Mouse (Mus musculus) telencephalon, adult 2 months (tissue): ENCODE measurements around the gene Ireb2.
A peak's percentile ranks its signal among the peaks of the same experiment; 100 is the strongest.
"Not testable (repeated sequence)": the region's sequence is repeated elsewhere in the genome, so short reads cannot be mapped to it uniquely, and the experiment has no call there.

Source experiments
- DNase-seq: peaks from one replicate; pipeline ENCODE4 v3.0.0-alpha.2; 2011; ENCODE audit warnings: low read depth, low spot score

Ireb2 gene

DNA sequence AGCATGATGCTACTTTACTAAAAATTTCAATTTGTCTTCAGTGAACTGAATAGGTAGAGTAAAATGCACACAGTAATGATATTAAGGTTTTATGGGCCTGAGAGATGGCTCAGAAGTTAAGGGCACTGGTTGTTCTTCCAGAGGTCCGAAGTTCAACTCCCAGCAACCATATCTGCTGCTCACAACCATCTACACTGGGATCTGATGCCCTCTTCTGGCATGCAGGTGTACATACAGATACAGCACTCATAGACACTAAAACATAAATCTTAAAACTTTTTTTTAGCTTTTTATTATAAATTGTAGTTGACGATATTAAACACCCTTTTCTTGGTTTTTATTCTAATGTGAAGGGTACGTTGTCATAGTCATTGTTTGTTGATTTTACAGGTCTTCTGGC lies 33.5 kb downstream of the Ireb2 start:
- DNase-seq, result no peak

DNA sequence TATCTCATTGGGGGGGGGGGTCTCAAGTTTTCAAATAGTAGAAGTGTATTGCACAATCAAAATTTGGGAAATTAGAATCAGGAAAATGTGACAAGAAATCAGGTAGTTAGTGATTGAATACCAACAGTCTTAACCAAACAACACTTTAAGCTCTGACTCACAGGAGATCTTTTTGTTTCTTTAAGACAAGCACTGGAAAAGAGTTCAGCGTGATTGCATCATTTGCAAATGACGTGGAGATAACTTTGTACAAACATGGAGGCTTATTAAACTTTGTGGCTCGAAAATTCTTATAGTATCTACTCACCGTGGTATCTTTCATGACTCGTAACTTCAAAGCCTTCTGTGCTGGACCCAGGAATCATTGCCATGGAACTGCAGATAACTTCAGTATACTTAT lies 45.9 kb downstream of the Ireb2 start:
- no peak for DNase-seq

DNA sequence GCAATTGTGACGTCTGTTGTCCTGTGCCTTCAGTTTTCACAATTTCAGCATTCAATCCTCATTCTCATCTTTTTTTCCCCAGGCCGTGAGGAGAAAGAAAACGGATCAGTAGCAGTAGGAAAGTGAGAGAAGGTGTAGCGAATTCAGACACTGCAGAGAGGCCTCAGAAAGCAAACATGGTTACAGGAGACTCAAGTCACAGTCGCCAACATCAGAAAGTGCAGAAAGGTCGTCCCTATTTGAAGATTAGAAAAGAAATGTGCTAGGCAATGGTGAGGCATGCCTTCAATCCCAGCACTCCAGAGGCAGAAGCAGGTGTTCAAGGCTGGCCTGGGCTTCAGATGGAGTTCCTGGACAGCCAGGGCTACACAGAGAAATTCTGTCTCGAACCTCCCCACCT lies 52.0 kb downstream of the Ireb2 start:
- DNase-seq, result no peak

DNA sequence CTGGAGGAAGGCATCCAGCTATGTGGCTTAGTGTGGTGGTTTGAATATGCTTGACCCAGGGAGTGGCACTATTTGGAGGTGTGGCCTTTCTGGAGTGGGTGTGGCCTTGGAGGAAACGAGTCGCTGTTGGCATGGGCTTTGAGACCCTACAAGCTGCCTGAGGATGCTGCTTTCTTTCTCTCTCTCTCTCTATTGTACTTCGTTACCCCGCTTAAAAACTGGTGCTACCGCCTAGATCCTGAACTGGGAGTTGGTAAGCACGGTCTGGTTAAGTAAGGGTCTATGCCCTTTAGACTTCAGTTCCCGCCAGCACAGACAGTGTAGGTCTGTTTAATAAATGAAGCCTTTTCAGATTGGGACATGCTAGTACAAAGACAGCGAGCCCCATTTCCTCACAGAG lies 52.8 kb downstream of the Ireb2 start:
- DNase-seq, result no peak

DNA sequence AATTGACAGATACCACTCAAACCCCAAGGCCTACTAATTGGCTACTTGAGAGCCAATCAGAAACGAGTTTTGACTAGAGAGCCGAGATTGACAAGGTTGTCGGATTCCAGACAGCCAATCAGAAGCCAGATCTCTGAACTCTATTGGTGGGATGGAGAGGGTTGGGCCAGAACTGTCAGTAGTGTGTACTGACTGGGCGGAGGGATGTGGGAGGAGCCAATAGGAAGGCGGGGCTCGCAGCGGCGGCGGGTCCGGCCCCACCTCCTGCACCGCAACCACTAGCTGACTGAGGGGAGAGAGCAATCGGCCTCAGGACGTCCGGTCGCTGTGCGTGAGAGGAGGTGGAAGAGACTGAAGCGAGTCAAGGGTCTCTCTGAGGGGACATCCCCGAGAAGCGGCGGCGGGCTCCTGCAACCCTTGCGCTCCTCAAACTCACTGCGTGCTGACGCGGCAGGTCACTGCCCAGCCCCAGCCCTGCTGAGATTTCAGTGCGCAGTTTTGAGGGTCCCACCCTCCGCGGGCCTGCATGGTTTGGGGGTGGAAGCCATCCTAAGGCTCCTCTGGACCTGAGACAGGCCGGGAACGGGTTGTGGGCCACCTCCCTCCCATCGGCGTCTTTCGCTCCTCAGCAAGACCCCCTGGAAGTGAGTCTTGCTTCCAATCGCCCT lies 53.6 kb downstream of the Ireb2 start, which contains the start of gene Hykk:
Gene Hykk (plus strand): TSS at position 274 of the 668 bp plus-strand sequence.
- peak; percentile 98 for DNase-seq

DNA sequence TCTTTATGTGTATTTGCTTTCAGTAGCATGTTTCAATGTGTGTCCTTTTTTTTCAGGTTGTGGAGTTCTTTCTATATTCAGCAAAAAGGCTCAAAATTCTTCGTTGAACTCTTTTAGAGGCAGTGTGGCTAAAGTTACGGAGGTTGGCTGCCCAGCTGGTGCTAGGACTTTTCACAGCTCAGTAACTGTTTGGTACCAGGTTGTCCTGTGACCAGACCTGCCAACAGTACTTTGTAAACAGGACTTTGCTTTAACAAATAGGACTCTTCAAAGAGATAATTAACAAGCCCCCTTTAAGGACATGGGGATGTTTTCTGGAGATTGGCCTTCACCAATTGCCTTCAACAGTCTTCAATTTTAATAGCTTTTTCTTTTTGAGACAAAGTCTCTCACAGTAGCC lies 54.6 kb downstream of the Ireb2 start:
- DNase-seq, result no peak

DNA sequence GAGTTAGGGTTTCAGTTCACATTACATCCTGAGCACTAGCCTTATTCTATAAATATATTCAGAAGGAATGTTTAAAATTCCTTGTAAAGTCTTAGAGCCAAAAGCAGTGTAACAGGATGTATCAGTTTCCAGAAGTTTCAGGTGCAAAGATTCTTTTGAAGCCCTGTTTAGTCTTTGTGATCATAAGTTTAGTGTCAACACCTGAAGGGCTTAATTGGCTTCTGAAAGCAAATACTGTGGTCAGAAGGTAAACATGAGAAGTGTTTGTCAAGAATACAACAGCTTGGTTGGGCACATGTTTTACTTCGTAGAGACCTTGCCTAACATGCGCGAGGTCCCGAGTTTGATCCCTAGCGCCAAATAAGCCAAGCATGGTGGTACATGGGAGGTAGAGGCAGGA lies 55.2 kb downstream of the Ireb2 start:
- DNase-seq, result no peak

DNA sequence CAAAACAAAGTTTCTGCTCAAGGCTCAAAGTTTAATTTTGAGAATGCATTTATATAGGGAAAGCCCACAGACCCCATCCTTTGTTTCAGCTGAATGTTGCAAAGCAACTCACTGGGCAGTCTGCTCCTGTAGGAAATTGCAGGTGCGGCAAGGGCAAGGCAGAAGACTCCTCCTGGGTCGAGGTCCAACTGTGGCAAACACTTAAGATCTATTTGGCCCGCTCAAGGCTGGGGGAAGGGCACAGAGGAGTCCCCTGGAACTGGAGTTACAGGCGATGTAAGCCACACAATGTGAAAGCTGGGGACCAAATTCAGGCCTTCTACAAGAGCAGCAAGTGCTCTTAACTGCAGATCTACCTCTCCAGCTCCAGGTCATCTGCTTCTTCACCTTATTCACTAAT lies 56.4 kb downstream of the Ireb2 start:
- no peak for DNase-seq

DNA sequence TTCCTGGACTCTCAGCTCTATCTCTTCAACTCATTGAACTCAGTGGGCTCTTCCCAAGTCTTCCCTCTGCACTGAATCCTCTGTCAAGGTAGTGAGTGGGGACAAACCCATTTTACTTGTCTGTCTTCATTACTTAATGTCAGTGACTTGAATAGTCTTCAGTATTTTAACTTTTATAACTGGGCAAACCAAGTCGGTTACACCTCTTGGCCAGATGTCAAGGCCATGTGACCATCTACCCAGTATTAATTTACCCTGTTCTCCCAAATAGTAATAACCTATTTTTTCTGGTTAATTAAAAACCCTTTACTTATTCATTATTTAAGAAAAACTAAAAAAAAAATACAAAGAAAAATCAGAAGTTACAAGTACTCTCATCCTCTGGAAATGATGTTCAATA lies 67.2 kb downstream of the Ireb2 start:
- no peak for DNase-seq

DNA sequence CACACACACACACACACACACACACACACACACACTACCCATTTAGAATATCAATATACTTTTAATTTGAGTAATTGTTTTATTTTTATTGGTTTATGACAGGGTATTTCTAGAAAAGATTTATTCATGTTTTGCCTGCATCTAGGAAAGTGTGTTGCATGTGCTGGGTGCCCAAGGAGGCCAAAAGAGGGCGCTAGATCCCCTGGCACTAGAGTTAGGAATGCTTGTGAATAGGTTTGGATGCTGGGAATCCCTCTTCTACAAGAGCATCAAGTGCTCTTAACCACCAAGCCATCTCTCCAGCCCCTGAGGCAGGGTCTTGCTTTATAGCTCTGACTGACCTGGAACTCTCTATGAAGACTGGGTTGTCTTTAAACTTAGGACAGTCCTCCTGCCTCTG lies 68.2 kb downstream of the Ireb2 start:
- DNase-seq, result no peak

DNA sequence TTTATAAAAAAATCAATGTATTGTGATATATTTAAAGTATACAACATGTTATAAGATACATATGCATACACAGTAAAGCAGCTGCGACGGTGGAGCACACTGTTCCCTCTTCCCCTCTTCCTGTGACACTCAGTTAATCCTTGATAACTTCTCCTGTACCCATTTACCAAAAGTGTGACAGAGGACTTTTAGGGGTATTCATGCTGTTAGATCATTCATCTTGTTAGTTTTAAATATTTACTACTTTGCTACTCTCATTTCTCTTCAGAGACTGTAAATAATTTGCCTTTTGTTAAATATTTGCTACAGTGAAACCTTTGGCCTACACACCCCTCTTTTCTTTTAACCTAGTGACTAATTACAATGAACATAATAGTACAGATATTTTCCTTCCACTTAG lies 68.8 kb downstream of the Ireb2 start:
- DNase-seq, result no peak

DNA sequence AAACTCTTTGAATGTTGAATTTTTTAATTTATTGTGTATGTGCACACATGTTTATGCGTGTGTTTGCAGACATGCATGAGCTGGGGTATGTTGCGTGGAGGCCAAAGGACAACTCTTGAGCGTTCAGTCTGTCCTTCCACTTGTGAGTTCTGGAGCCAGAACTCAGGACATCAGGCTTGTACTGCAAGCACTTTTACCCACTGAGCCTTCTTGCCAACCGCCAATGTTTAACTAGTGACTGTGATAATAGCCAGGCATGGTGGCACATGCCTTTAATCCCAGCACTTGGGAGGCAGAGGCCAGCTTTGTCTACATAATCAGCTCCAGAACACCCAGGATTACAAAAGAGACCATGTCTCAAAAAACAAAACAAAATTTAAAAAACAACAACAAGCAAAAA lies 78.5 kb downstream of the Ireb2 start:
- DNase-seq, result no peak

DNA sequence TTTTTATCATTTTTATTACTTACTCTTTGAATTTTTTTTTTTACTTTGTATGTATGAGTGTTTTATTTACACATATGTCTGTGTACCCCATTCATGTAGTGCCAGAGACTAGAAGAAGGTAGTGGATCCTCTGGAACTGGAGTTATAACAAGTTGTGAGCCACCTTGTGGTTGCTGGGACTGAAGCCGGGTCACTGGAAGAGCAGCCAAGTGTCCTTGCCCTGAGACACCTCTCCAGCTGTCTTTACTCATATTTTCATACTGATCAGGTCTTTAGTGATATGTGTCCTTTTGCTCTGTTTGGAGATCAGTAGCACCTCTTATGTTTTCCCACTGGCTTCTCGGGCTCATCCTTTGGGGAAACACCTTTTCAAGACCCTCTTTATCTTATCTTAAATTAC lies 80.9 kb downstream of the Ireb2 start:
- no peak for DNase-seq

DNA sequence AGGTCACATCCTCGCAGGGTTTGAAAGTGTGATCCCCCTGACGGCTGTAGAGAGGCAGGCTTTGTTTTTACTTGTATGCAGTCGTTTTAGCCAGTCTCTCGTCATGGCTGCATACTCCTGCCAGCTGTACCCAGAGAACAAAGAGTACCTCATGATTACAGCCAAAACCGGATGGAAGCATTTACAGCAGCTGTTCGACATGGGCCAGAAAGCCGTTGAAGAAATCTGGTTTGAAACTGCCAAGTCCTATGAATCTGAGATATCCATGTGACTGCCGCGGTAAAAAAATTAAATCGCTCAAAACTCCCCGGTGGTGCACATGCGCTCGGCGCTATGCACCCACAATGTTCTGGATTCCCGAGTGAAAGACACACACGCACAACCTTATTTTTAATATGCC lies 82.7 kb downstream of the Ireb2 start:
- no peak for DNase-seq

DNA sequence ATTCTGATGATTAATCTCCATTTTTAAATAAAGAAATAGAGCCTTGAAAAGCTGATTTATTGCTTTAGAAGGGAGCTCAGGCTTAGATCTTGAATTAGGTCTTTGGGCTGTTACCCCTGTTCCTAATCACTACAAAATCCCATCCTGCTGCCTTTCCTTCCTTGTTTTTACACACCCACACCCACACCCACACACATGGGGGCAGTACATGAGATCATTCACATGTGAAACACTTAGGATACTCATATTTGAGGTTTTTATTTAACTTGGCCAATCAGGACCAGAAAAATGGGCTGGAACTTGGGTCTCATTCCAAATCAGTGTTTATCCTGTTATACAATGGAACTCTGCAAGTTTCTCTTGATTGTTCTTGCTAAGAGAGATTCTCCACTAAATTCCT lies 85.9 kb downstream of the Ireb2 start:
- DNase-seq, result no peak

DNA sequence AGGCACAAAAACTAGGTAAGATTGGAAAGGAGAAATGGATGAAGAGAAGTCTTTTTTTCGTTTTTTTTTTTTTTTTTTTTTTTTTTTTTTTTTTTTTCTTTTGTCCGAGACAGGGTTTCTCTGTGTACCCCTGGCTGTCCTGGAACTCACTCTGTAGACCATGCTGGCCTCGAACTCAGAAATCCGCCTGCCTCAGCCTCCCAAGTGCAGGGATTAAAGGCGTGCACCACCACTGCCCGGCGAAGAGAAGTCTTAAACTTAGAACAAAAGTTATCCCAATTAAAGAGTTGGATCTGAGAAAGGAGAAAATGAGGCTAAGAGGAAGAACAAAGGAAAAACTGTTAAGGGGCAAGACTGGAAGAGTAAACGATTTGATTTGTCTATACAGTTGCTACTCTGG lies 86.6 kb downstream of the Ireb2 start:
- DNase-seq, result not testable (repeated sequence)

DNA sequence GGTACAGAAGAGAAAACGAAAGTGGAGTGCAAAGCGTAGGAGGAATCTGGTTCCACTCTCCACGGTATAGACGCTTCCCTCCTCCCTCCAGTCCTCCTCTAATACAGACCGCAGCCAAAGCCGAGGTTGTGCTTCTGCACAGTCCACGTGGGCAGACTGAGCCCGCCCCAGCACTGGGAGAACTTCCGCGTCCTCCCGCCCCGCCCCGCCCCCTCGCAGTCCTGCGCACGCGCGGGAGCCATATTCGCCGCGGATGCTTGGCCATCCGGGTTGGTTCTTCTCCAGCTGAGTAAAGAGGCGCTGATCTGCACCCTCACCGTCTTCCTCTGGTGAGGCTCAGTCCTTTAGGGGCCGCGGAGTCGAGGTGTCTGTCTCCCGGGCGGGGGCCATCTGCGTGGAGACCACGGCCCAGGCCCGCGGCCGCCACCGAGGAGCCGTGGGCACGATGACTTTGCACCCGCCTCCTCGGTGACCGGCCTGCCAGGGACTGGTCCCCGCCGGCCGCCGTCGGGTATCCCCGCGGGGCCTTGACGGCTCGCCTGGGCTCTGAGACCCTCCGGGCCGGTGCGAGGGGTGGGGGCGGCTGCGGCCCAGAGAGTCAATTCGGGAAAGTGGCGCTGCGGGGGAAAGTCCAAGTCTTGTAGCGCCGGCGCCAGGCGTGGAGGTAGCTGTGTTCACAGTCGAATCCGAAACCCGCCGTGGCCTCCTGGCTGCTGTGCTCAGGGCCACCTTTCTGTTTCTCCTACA lies 87.2 kb downstream of the Ireb2 start, which contains the start of the genes Psma4 and AY074887:
Gene Psma4 (plus strand): TSS at position 216 of the 747 bp plus-strand sequence.
Gene AY074887 (minus strand): TSS at position 424 of the 747 bp plus-strand sequence.
- peak; percentile 83 for DNase-seq

DNA sequence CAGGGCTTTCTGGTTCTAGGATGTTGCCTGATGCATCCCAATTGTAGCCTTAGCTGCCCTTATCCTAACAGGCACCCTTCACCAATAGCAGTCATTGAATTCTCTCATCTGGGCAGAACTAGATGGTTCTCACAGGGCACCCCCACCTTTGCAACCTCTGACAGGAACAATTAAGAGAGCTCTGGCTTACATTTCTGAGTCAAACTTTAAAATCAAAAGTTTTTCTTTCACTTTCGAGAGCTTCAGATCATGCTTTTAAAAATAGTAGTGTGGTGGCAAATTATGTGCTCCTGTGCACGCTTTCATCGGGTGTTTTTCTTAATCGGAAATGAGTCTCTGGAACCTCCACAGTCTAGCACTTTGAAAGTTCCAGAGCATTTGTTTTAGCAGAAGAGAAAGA lies 97.5 kb downstream of the Ireb2 start:
- DNase-seq, result no peak
